Mouse (Mus musculus) lung, embryonic 14.5 days (tissue): ENCODE data around the gene Tmem174. TPM values are rescaled to one million over a fixed set of nuclear protein-coding genes. Genes with fewer than 3 reads are reported as not detected.

Experiments
- ATAC-seq: fragments of 200-750 bp; cut with Nextera tagmentation; 2 replicates; pipeline ENCODE4 v1.8.0; 2017; ENCODE audit warnings: mild to moderate bottlenecking, moderate TSS enrichment, moderate library complexity; ENCODE audit not compliant: insufficient read depth
- DNase-seq: peaks from one replicate; pipeline ENCODE4 v3.0.0-alpha.2; 2015
- H3K27ac ChIP-seq: fragments of 300-500 bp; sonication (generic); 2 replicates; pipeline ENCODE4 v1.5.1; 2014; ENCODE audit warnings: low read depth, mild to moderate bottlenecking, moderate library complexity
- H3K27me3 ChIP-seq: fragments of 300-500 bp; sonication (generic); 2 replicates; pipeline ENCODE4 v1.6.1; 2014; ENCODE audit warnings: low read length, control low read depth; ENCODE audit not compliant: insufficient read depth
- H3K36me3 ChIP-seq: fragments of 300-500 bp; sonication (generic); 2 replicates; pipeline ENCODE4 v1.6.1; 2014; ENCODE audit warnings: control low read depth; ENCODE audit not compliant: insufficient read depth
- H3K4me1 ChIP-seq: fragments of 300-500 bp; sonication (generic); 2 replicates; pipeline ENCODE4 v1.6.1; 2014; ENCODE audit warnings: antibody characterized with exemption, control low read depth; ENCODE audit not compliant: insufficient read depth
- H3K4me2 ChIP-seq: fragments of 300-500 bp; sonication (generic); 2 replicates; pipeline ENCODE4 v1.6.1; 2014; ENCODE audit warnings: mild to moderate bottlenecking
- H3K4me3 ChIP-seq: fragments of 300-500 bp; sonication (generic); 2 replicates; pipeline ENCODE4 v1.5.1; 2014; ENCODE audit warnings: low read depth, low read length
- H3K9ac ChIP-seq: fragments of 300-500 bp; sonication (generic); 2 replicates; pipeline ENCODE4 v1.6.1; 2014
- H3K9me3 ChIP-seq: fragments of 300-500 bp; sonication (generic); 2 replicates; pipeline ENCODE4 v1.6.1; 2016; ENCODE audit warnings: low read depth, low read length, control low read depth
- CTCF ChIP-seq: IDR thresholded peaks from 2 replicates; pipeline ENCODE4 v1.5.1; 2016; ENCODE audit warnings: antibody characterized with exemption, low read depth
- WGBS: fragments of 180-500 bp; shearing (Covaris S2); extraction: QIAGEN DNeasy Blood & Tissue Kit; methylation state at CpG from one replicate; pipeline ENCODE4 v1.1.7; 2014; 5-methylcytosine and 5-hydroxymethylcytosine counted together
- polyA plus RNA-seq: library from polyadenylated mRNA; unstranded; fragments of >200 nt; fragmentation: Nextera tagmentation; extraction: Ambion mirVana; gene quantifications from 2 replicates; pipeline ENCODE4 v1.2.1, GENCODE M21; 2014

Tmem174 gene
- polyA plus RNA-seq, 1 experiment from 2014 or later: 0.08 TPM

- Histone ChIP-seq H3K9ac (no peak overlapping the region), H3K36me3 (no peaks in the 10 kb centered on the region), H3K9me3 (no peaks in the 10 kb centered on the region), H3K4me2 (peak overlapping the region; percentile 76), H3K27me3 (peaks cover 26% of the 10 kb centered on the region), H3K27ac (no peak overlapping the region), H3K4me3 (peak overlapping the region; percentile 42; the same call in 1 of the 2 replicates), H3K4me1 (peaks cover 18% of the 10 kb centered on the region)
- no peak for TF ChIP-seq CTCF
- no peak for DNase-seq
- no peak for ATAC-seq
- 27% methylated on average over 9 of the region's 9 CpGs for WGBS
Observed at GRCm38 (mm10) chr13:98589572-98589971, 47.6 kb downstream of the Tmem174 start.

- Histone ChIP-seq H3K4me2 (peak overlapping the region; percentile 76), H3K4me1 (peaks cover 18% of the 10 kb centered on the region), H3K9ac (peak overlapping the region; percentile 52), H3K36me3 (no peaks in the 10 kb centered on the region), H3K27ac (no peak overlapping the region), H3K4me3 (peak overlapping the region; percentile 42), H3K9me3 (no peaks in the 10 kb centered on the region), H3K27me3 (peaks cover 26% of the 10 kb centered on the region)
- ATAC-seq (peak; percentile 87), DNase-seq (peak; percentile 93)
- TF ChIP-seq CTCF: peak; percentile 97
- WGBS: 1% methylated on average over 35 of the region's 35 CpGs
Observed at GRCm38 (mm10) chr13:98588951-98589501, 48.2 kb downstream of the Tmem174 start.

GRCm38 (mm10) chr13:98588480-98588879 is 48.7 kb downstream of the Tmem174 start:
- Histone ChIP-seq H3K4me2 (peak overlapping the region; percentile 76), H3K9me3 (no peaks in the 10 kb centered on the region), H3K4me3 (peak overlapping the region; percentile 42), H3K27ac (no peak overlapping the region), H3K9ac (peak overlapping the region; percentile 52), H3K27me3 (peaks cover 26% of the 10 kb centered on the region), H3K36me3 (no peaks in the 10 kb centered on the region), H3K4me1 (peaks cover 18% of the 10 kb centered on the region)
- no peak for ATAC-seq
- DNase-seq: no peak
- TF ChIP-seq CTCF: no peak
- WGBS: 14% methylated on average over 12 of the region's 12 CpGs

GRCm38 (mm10) chr13:98587639-98588038 is 49.6 kb downstream of the Tmem174 start:
- peak; percentile 37 for TF ChIP-seq CTCF
- H3K4me1 ChIP-seq: peaks cover 18% of the 10 kb centered on the region
- H3K4me2 ChIP-seq: peak overlapping the region; percentile 3
- no peak overlapping the region; the same call in 1 of the 2 replicates for H3K4me3 ChIP-seq
- WGBS: 8% methylated on average over 14 of the region's 14 CpGs
- no peak for ATAC-seq
- peak; percentile 66 for DNase-seq
- no peaks in the 10 kb centered on the region for H3K9me3 ChIP-seq
- peaks cover 26% of the 10 kb centered on the region for H3K27me3 ChIP-seq
- no peak overlapping the region for H3K27ac ChIP-seq
- no peaks in the 10 kb centered on the region for H3K36me3 ChIP-seq
- no peak overlapping the region for H3K9ac ChIP-seq

GRCm38 (mm10) chr13:98586817-98587575 is 50.2 kb downstream of the Tmem174 start:
- no peak overlapping the region for H3K9ac ChIP-seq
- no peak for TF ChIP-seq CTCF
- DNase-seq (no peak), ATAC-seq (no peak)
- 23% methylated on average over 17 of the region's 17 CpGs for WGBS
- H3K4me1 ChIP-seq: peaks cover 16% of the 10 kb centered on the region
- peaks cover 26% of the 10 kb centered on the region for H3K27me3 ChIP-seq
- peak overlapping the region; percentile 3 for H3K4me2 ChIP-seq
- no peaks in the 10 kb centered on the region for H3K9me3 ChIP-seq
- no peak overlapping the region for H3K27ac ChIP-seq
- H3K36me3 ChIP-seq: no peaks in the 10 kb centered on the region
- H3K4me3 ChIP-seq: no peak overlapping the region

Other genes starting within 250 kb of the Tmem174 start
- gene Gm10320, start 145.4 kb downstream of the Tmem174 start, polyA plus RNA-seq: 1.8 TPM in 2 replicates
- 13.9 and 15.4 TPM in 2 replicates for gene Tmem171, start 57.4 kb upstream of the Tmem174 start, polyA plus RNA-seq
- 39.0 and 39.6 TPM in 2 replicates for gene Fcho2, start 178.0 kb upstream of the Tmem174 start, polyA plus RNA-seq